Mouse (Mus musculus) large intestine, adult 2 months (tissue): ENCODE measurements around the gene Rnf207. TPM values are rescaled to one million over a fixed set of nuclear protein-coding genes. Genes with fewer than 3 reads are reported as not detected.

Experiments used
- DNase-seq: peaks from one replicate; pipeline ENCODE4 v3.0.0-alpha.2; 2012; ENCODE audit warnings: low read depth, low spot score
- WGBS: fragments of 180-500 bp; shearing (Covaris S2); methylation state at CpG from one replicate; pipeline ENCODE4 v1.1.7; 2018; 5-methylcytosine and 5-hydroxymethylcytosine counted together
- polyA plus RNA-seq: library from polyadenylated mRNA; depleted of rRNA; stranded (reverse); fragments of >200 nt; gene quantifications from 2 replicates; pipeline ENCODE4 v1.2.3, GENCODE M21; 2012

Gene Rnf207
- polyA plus RNA-seq, 1 experiment: 3.5 TPM

- WGBS: 58% methylated on average over 10 of the region's 10 CpGs
- DNase-seq: no peak
Observed at GRCm38 (mm10) chr4:152276389-152277347, 42.1 kb downstream of the Rnf207 start.

- WGBS: 4% methylated on average over 20 of the region's 20 CpGs
- no peak for DNase-seq
Observed at GRCm38 (mm10) chr4:152274681-152275131, 44.1 kb downstream of the Rnf207 start.

- DNase-seq: no peak
- WGBS: 2% methylated on average over 47 of the region's 48 CpGs
Observed at GRCm38 (mm10) chr4:152273621-152274236, 45.1 kb downstream of the Rnf207 start, which contains the start of gene Gpr153. Gene Gpr153, plus strand, starts transcription at chr4:152274232.

GRCm38 (mm10) chr4:152273191-152273590, 45.6 kb downstream of the Rnf207 start:
- WGBS: 59% methylated on average over 3 of the region's 3 CpGs
- no peak for DNase-seq

- DNase-seq: no peak
- WGBS: 52% methylated on average over 9 of the region's 9 CpGs
Observed at GRCm38 (mm10) chr4:152272449-152273049, 46.2 kb downstream of the Rnf207 start.

- 71% methylated on average over 7 of the region's 7 CpGs for WGBS
Observed at GRCm38 (mm10) chr4:152272006-152272405, 46.8 kb downstream of the Rnf207 start.

GRCm38 (mm10) chr4:152271334-152271733, 47.5 kb downstream of the Rnf207 start:
- 96% methylated on average over 11 of the region's 11 CpGs for WGBS
- DNase-seq: no peak

More at GRCm38 (mm10) chr4:152272006-152272405, 46.8 kb downstream of the Rnf207 start:
- DNase-seq: no peak

- DNase-seq: no peak
- 88% methylated on average over 9 of the region's 9 CpGs for WGBS
Observed at GRCm38 (mm10) chr4:152270599-152270998, 48.2 kb downstream of the Rnf207 start.

GRCm38 (mm10) chr4:152269967-152270366, 48.8 kb downstream of the Rnf207 start:
- no peak for DNase-seq
- 89% methylated on average over 13 of the region's 13 CpGs for WGBS

GRCm38 (mm10) chr4:152267748-152268369, 50.9 kb downstream of the Rnf207 start:
- DNase-seq: no peak
- WGBS: 71% methylated on average over 13 of the region's 13 CpGs

- 74% methylated on average over 10 of the region's 10 CpGs for WGBS
- DNase-seq: no peak
Observed at GRCm38 (mm10) chr4:152266236-152266895, 52.4 kb downstream of the Rnf207 start.

GRCm38 (mm10) chr4:152265791-152266190, 53.0 kb downstream of the Rnf207 start:
- WGBS: 77% methylated on average over 5 of the region's 5 CpGs
- DNase-seq: no peak

- no peak for DNase-seq
- WGBS: 93% methylated on average over 9 of the region's 9 CpGs
Observed at GRCm38 (mm10) chr4:152264867-152265568, 53.8 kb downstream of the Rnf207 start.

GRCm38 (mm10) chr4:152264177-152264530, 54.6 kb downstream of the Rnf207 start:
- DNase-seq: no peak
- 55% methylated on average over 4 of the region's 4 CpGs for whole genome bisulfite sequencing

- 64% methylated on average over 10 of the region's 10 CpGs for WGBS
- DNase-seq: no peak
Observed at GRCm38 (mm10) chr4:152263512-152264176, 55.1 kb downstream of the Rnf207 start.

GRCm38 (mm10) chr4:152263089-152263488, 55.7 kb downstream of the Rnf207 start:
- WGBS: 81% methylated on average over 9 of the region's 9 CpGs
- DNase-seq: no peak

- WGBS: 71% methylated on average over 9 of the region's 9 CpGs
Observed at GRCm38 (mm10) chr4:152262187-152262586, 56.6 kb downstream of the Rnf207 start.

GRCm38 (mm10) chr4:152260451-152260850, 58.3 kb downstream of the Rnf207 start:
- WGBS: 88% methylated on average over 8 of the region's 8 CpGs

More at GRCm38 (mm10) chr4:152262187-152262586, 56.6 kb downstream of the Rnf207 start:
- no peak for DNase-seq

More at GRCm38 (mm10) chr4:152260451-152260850, 58.3 kb downstream of the Rnf207 start:
- no peak for DNase-seq
